Mouse (Mus musculus) T-helper 17 cell (primary cell): ENCODE results near the gene Clcf1.

ENCODE experiments used
- in situ Hi-C, 2 experiments: fragments of 300-600 bp; cut with MboI, MseI; formaldehyde crosslinking; loops; 1 replicate in 1 of 2; 2 replicates in 1 of 2; pipeline ENCODE4 v1.15.1; 2025; ENCODE audit warnings: high pct_unique_total_duplicates in 2 of 2

The Clcf1 gene

GRCm38 (mm10) chr19:4217140-4217539, 3.1 kb downstream of the Clcf1 start:
- in situ Hi-C loops, result no loop called here

GRCm38 (mm10) chr19:4217855-4218254, 3.8 kb downstream of the Clcf1 start:
- in situ Hi-C loops, result no loop called here

- in situ Hi-C loops, result no loop called here
These were observed 4.3 kb downstream of the Clcf1 start for GRCm38 (mm10) chr19:4218293-4218692.

DNA sequence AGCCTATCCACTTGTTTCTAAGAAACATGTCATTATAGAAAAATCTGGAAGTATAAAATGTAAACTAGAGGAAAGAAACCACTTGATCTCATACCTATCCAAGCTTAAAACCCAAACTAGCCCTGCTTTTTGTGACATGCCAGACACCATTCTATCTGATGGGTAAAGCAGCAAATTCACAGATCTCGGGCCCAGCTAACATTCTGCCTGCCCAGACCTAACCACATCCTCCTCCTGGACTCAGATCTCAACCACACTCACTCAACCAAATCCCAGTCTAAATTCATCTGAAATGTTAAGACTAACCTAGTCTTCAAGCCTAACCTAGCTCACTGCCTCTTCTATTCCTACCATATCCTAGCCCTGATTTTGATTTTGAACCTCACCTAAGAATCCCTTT, 4.7 kb downstream of the Clcf1 start:
- in situ Hi-C loops, result no loop called here

GRCm38 (mm10) chr19:4219943-4220342, 5.9 kb downstream of the Clcf1 start:
- in situ Hi-C loops, result no loop called here

- in situ Hi-C loops, result no loop called here
These were observed 6.4 kb downstream of the Clcf1 start for GRCm38 (mm10) chr19:4220416-4220815.

DNA sequence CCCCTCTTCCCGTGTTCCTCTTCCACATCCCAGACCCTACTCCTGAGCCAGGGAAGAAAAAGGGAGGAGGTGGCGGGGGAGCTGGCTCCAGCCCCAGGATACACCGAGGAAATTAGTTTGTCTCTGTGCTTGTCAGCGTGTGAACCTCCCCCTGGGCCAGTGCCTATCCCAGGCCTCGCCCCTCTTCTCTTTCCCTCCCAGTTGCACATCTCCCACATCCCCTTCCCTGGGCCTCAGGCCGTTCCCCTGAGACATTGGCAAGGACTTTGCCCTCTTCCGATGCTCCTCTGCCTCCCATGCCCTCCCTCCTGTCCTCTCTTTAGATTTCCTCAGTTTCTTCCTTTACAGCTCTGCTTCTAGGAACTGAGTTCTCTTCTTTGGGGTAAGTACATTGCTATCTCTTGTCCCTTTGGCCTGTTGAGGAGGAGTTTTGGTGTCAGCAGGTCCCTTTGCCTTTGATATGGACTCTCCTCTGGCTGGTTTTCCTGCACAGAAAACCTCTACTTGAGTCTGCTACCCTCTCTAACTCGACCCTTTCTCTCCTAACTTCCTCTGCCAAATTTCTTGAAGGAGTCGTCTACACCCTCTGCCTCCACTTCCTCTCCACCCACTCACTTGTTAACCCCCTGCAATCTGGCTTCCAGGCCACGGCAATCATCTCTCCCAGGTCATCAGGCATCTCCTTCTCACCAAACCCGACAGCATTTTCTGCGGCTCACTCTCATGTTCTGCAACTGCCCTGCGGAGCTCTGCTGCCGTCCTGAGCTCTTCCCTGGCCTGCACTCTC, 7.1 kb downstream of the Clcf1 start:
- in situ Hi-C loops, result no loop called here

GRCm38 (mm10) chr19:4222165-4222564, 8.1 kb downstream of the Clcf1 start:
- in situ Hi-C loops, result no loop called here

GRCm38 (mm10) chr19:4226779-4227178, 12.7 kb downstream of the Clcf1 start:
- in situ Hi-C loops, result no loop called here

DNA sequence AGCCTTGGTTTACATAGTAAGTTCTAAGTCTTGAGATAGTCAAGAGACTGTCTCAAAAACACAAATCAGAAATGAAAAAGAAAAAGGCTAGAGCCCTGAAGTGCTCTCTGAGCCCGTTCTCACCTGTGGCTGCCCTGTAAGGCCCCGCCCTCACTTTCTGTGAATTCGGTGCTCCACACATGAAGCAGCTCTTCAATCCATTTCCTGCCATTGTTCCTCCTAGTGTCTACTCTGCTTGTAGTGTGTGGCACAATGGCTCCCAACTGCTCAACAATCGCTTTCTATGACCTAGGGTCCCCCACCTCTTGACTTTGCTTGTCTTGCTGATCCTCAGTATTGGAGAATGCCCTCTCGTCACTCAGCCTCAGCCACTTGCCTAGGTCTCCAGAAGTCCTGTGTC, 13.4 kb downstream of the Clcf1 start:
- in situ Hi-C loops, result no loop called here

GRCm38 (mm10) chr19:4227894-4228678, 14.0 kb downstream of the Clcf1 start:
- in situ Hi-C loops, result no loop called here

DNA sequence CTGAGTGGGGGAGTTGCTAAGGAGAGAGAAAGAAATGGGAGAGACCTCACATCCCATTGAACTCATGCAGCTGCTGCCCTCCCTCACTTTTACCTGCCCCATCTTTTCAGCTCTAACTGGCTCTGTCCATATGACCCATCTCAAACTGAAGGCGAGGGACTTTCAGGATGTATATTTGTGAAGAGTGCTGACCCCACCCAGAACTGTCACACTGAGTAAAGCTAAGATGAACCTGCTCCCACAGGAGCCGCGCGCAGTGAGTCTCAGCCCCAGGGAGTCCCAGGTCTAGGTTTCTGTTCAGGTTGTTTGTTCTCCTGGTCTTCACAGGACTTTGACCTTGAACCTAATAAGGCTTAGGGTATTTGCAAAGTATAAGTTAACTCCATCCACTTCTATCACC, 14.9 kb downstream of the Clcf1 start:
- in situ Hi-C loops, result no loop called here

GRCm38 (mm10) chr19:4229451-4230076, 15.5 kb downstream of the Clcf1 start:
- in situ Hi-C loops, result no loop called here

- in situ Hi-C loops, result no loop called here
These were observed 16.4 kb downstream of the Clcf1 start for GRCm38 (mm10) chr19:4230415-4230814.

- in situ Hi-C loops, result no loop called here
These were observed 17.5 kb downstream of the Clcf1 start, which contains the start of gene Pold4 for GRCm38 (mm10) chr19:4231253-4232185. Gene Pold4, plus strand, starts transcription at chr19:4231899.

DNA sequence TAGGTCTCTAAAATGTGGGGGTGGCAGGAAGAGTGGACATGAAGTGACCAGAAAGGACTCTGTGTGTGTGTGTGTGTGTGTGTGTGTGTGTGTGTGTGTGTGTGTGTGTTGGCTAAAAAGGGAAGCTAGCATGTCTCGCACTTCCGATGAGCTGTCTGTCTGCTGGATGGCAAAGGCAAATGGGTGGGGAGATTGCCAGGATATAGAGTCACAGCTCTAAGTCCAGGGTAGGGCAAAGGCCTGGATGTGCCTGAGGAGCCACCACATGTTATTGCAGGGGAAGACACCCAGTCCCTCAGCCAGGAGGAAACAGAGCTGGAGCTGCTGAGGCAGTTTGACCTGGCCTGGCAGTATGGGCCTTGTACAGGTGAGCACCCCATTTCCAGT, 18.1 kb downstream of the Clcf1 start:
- in situ Hi-C loops, result no loop called here

DNA sequence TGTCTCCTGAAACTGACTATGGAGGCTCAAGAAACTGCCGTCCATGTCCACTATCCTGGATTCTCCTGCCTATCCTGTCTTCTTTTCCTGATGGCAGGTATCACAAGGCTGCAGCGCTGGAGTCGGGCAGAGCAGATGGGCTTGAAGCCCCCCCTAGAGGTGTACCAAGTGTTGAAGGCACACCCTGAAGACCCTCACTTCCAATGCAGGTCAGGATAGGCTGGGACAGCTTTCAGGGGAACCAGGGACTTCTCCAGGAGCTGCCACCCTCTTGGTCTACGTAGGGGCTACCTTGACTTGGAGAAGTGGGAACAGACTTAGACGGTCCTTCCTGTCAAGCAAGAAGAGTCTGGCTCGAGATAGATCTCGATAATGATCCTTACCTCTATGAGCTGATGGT, 18.6 kb downstream of the Clcf1 start:
- in situ Hi-C loops, result no loop called here

- in situ Hi-C loops, result no loop called here
These were observed 20.5 kb downstream of the Clcf1 start for GRCm38 (mm10) chr19:4234548-4234947.

- in situ Hi-C loops, result loop anchor here in 1 of 2 experiments (5.0 kb wide), 1 partner anchor 33 kb away; no protein-coding TSS in a partner anchor
These were observed 26.2 kb downstream of the Clcf1 start for GRCm38 (mm10) chr19:4240247-4240668.

GRCm38 (mm10) chr19:4242416-4242815, 28.4 kb downstream of the Clcf1 start:
- in situ Hi-C loops, result loop anchor here in 1 of 2 experiments (5.0 kb wide), 1 partner anchor 35 kb away; no protein-coding TSS in a partner anchor

- in situ Hi-C loops, result loop anchor here in 1 of 2 experiments (5.0 kb wide), 1 partner anchor 37 kb away; no protein-coding TSS in a partner anchor
These were observed 30.7 kb downstream of the Clcf1 start for GRCm38 (mm10) chr19:4244775-4245174.
